Mouse (Mus musculus) stomach, embryonic 15.5 days (tissue): Measurements from ENCODE around the gene Rap2a. TPM values are rescaled to one million over a fixed set of nuclear protein-coding genes. Genes with fewer than 3 reads are reported as not detected.

Experiments
- ATAC-seq: fragments of 200-750 bp; cut with Nextera tagmentation; 2 replicates; pipeline ENCODE4 v1.8.0; 2017; ENCODE audit warnings: low read depth, moderate number of reproducible peaks, moderate TSS enrichment; ENCODE audit not compliant: insufficient read depth, low FRiP score
- H3K27ac ChIP-seq: fragments of 300-500 bp; sonication (generic); 2 replicates; pipeline ENCODE4 v1.5.1; 2015; ENCODE audit warnings: mild to moderate bottlenecking, inconsistent platforms
- H3K27me3 ChIP-seq: fragments of 300-500 bp; sonication (generic); replicated peaks from 2 replicates; pipeline ENCODE4 v1.6.1; 2015; ENCODE audit warnings: inconsistent platforms
- H3K36me3 ChIP-seq: fragments of 300-500 bp; sonication (generic); 2 replicates; pipeline ENCODE4 v1.6.1; 2015; ENCODE audit warnings: inconsistent platforms
- H3K4me1 ChIP-seq: fragments of 300-500 bp; sonication (generic); 2 replicates; pipeline ENCODE4 v1.6.1; 2015; ENCODE audit warnings: inconsistent platforms
- H3K4me2 ChIP-seq: fragments of 300-500 bp; sonication (generic); 2 replicates; pipeline ENCODE4 v1.6.1; 2015; ENCODE audit warnings: mild to moderate bottlenecking, inconsistent platforms
- H3K4me3 ChIP-seq: fragments of 300-500 bp; sonication (generic); replicated peaks from 2 replicates; pipeline ENCODE4 v1.5.1; 2015; ENCODE audit warnings: inconsistent platforms
- H3K9ac ChIP-seq: fragments of 300-500 bp; sonication (generic); 2 replicates; pipeline ENCODE4 v1.6.1; 2015; ENCODE audit warnings: inconsistent platforms
- H3K9me3 ChIP-seq: fragments of 300-500 bp; sonication (generic); 2 replicates; pipeline ENCODE4 v1.6.1; 2016; ENCODE audit warnings: inconsistent platforms
- WGBS: fragments of 180-500 bp; shearing (Covaris S2); methylation state at CpG from one replicate; pipeline ENCODE4 v1.1.7; 2015; 5-methylcytosine and 5-hydroxymethylcytosine counted together
- polyA plus RNA-seq: library from polyadenylated mRNA; unstranded; fragments of >200 nt; fragmentation: Nextera tagmentation; extraction: Ambion mirVana; gene quantifications from 2 replicates; pipeline ENCODE4 v1.2.1, GENCODE M21; 2015

Rap2a gene
- polyA plus RNA-seq, 1 experiment from 2014 or later, result 21.0 TPM

DNA sequence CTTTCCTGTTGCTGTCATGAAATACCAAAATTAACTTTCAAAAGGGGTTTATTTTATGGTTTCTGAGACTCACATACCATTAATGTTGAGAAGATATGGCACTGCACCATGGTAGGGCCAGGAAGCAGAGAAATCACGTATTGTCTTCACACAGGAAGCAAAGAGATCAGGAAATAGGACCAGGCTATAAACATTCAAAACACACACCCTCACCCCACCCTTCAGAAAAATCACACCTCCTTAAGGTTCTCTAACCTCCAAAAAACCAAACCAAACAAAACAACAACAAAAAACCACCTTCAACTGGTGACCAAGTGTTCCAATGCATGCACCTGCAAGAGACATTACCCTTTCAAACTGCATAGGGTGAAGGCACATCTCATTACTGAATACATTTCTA is 41.7 kb downstream of the Rap2a start:
- 83% methylated on average over 1 of the region's 1 CpGs for WGBS

DNA sequence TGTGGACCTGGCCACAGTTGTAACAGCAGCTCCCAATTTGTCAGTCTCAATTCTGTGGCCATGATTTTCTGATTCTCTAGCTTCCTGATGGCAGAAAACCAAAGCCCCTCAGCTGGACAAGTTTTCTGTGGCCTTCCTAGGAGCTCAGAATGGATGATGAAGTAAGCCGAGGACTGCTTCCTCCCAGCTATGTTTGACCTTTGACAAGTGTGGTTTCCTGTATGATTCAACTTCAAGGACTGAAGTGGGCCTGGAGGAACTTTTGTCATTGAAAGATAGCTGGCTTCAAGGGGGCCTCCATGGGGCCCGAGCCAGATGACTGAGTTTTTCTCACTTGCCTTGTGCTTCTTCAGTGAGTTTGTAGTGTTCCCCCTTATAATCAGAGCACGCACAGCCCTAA is 42.6 kb downstream of the Rap2a start:
- Histone ChIP-seq H3K9ac (no peak overlapping the region), H3K4me1 (no peaks in the 10 kb centered on the region), H3K27ac (no peak overlapping the region), H3K27me3 (no peaks in the 10 kb centered on the region), H3K9me3 (no peaks in the 10 kb centered on the region), H3K4me2 (no peak overlapping the region), H3K36me3 (no peaks in the 10 kb centered on the region), H3K4me3 (no peak overlapping the region)
- no peak for ATAC-seq
- WGBS, result 56% methylated on average over 3 of the region's 3 CpGs

More for the DNA sequence above, 41.7 kb downstream of the Rap2a start:
- Histone ChIP-seq H3K27ac (no peak overlapping the region), H3K9me3 (no peaks in the 10 kb centered on the region), H3K4me1 (no peaks in the 10 kb centered on the region), H3K36me3 (no peaks in the 10 kb centered on the region), H3K4me3 (no peak overlapping the region), H3K27me3 (no peaks in the 10 kb centered on the region), H3K9ac (no peak overlapping the region), H3K4me2 (no peak overlapping the region)
- ATAC-seq, result no peak

DNA sequence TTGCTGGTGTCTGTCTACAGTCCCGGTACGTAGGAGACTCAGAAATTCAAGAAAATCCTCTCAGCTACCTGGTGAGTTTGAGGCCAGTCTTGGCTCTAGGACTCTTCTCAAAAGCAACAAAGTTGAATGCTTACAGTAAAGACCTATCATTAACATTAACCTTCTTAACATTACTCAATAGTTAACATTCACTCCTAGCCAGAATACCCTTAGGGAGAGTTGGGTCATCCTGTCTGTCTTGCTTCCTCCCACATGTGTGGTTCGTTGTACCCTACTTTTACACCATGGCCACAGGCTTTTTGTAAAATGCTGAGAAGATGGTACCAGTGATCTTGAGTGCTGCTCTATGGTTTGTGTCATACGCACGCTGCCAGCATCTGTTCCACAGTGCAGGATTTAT is 45.1 kb downstream of the Rap2a start:
- 89% methylated on average over 5 of the region's 5 CpGs for WGBS

DNA sequence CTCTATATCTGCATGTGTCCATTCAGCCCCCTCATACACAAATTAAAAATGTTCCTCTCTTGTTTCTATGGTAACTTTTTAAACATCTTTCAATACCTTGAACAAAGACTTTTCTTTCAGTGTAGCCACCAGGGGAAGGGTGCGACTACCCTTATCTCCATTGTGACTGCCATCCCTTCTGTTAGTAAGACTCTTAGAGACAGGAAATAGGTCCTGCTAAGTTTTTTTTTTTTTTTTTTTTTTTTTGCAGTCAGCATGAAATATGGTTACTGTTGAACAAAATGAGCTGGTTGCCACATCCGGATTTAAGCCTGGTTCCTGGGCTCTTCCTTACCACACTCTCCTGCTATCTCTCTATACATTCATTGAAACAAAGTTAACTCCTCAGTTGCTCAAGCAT is 47.4 kb downstream of the Rap2a start:
- WGBS, result 69% methylated on average over 2 of the region's 2 CpGs
- no peak overlapping the region for H3K4me2 ChIP-seq

More for the DNA sequence above, 45.1 kb downstream of the Rap2a start:
- Histone ChIP-seq H3K27ac (no peak overlapping the region), H3K9me3 (no peaks in the 10 kb centered on the region), H3K4me2 (no peak overlapping the region), H3K9ac (no peak overlapping the region), H3K36me3 (no peaks in the 10 kb centered on the region), H3K4me1 (no peaks in the 10 kb centered on the region), H3K4me3 (no peak overlapping the region), H3K27me3 (no peaks in the 10 kb centered on the region)
- no peak for ATAC-seq

DNA sequence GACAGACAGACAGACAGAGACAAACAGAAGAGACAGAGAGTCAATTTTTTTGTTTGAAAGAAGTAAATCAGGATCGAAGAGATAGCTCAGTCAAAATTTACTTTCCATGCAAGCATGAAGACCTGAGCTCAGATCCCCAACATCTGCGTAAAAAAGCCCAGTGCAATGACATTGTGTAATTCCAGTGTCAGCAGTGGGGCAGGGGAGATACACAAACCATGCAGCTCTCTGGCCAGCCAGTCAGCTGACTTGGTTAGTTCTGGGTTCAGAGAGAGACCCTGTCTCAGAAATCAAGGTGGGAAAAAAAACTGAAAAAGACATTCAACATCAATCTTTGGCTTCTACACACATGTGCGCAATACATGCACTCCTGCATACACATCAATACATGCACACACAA is 55.1 kb downstream of the Rap2a start:
- H3K4me2 ChIP-seq, result no peak overlapping the region
- H3K27me3 ChIP-seq, result no peaks in the 10 kb centered on the region
- H3K4me1 ChIP-seq, result no peaks in the 10 kb centered on the region
- no peaks in the 10 kb centered on the region for H3K36me3 ChIP-seq
- no peaks in the 10 kb centered on the region for H3K9me3 ChIP-seq
- peak overlapping the region; percentile 27; the same call in 1 of the 2 replicates for H3K27ac ChIP-seq
- no peak overlapping the region for H3K9ac ChIP-seq
- no peak overlapping the region for H3K4me3 ChIP-seq
- WGBS, result 93% methylated on average over 3 of the region's 3 CpGs
- no peak for ATAC-seq

More for the DNA sequence above, 47.4 kb downstream of the Rap2a start:
- ATAC-seq, result no peak
- no peaks in the 10 kb centered on the region for H3K36me3 ChIP-seq
- H3K27me3 ChIP-seq, result no peaks in the 10 kb centered on the region
- no peaks in the 10 kb centered on the region for H3K9me3 ChIP-seq
- H3K27ac ChIP-seq, result no peak overlapping the region
- no peak overlapping the region for H3K4me3 ChIP-seq
- H3K4me1 ChIP-seq, result no peaks in the 10 kb centered on the region
- no peak overlapping the region for H3K9ac ChIP-seq

DNA sequence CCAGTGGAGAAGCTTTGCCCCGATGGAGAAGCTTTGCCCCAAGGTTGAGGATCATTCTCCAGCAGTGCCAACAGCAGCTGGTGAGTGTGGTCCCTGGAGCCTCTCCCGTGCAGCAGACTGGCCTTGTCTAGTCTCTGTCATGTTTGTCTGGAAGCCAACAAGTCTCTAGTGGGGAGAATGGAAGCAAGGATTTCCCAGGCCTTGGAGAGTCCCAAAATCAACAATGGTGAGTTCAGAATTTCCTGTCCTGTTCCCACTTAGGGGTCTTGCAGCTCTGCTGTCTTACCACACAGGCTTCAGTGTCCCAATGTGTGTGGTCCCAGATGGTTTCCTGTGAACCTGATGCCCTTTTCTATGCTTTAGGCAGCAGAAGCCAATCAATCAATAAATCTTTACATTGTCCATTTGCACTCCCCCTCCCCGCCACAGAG is 56.6 kb downstream of the Rap2a start:
- peak; percentile 23; the same call in 1 of the 2 replicates for ATAC-seq
- Histone ChIP-seq H3K4me3 (no peak overlapping the region), H3K27ac (peak overlapping the region; percentile 5; the same call in 1 of the 2 replicates), H3K27me3 (no peaks in the 10 kb centered on the region), H3K4me2 (no peak overlapping the region), H3K9me3 (no peaks in the 10 kb centered on the region), H3K9ac (no peak overlapping the region), H3K4me1 (no peaks in the 10 kb centered on the region), H3K36me3 (no peaks in the 10 kb centered on the region)
- 40% methylated on average over 3 of the region's 3 CpGs for WGBS

DNA sequence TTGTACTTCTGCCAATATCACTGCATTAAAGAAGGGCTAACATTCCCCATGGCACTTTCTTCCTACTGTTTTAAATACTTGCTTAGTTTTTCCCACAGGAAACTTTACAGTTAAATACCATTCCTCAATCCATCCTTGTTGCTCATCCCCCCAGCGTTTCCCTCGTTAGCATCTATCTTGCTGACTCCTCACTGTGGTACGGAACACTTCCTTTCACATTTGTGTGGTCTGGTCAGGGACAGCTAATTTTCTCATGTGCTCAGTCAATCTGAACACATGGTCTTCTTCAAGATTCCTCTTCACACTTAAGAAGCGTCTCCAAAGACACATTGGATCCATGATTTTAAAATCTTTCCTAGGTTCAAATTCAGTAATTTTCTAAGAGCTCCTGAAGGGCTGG is 57.2 kb downstream of the Rap2a start:
- no peak; the same call in 1 of the 2 replicates for ATAC-seq
- no peak overlapping the region for H3K4me2 ChIP-seq
- 47% methylated on average over 4 of the region's 4 CpGs for WGBS
- no peaks in the 10 kb centered on the region for H3K4me1 ChIP-seq
- H3K9me3 ChIP-seq, result no peaks in the 10 kb centered on the region
- H3K36me3 ChIP-seq, result no peaks in the 10 kb centered on the region
- no peak overlapping the region for H3K4me3 ChIP-seq
- no peaks in the 10 kb centered on the region for H3K27me3 ChIP-seq
- peak overlapping the region; percentile 5; the same call in 1 of the 2 replicates for H3K27ac ChIP-seq
- H3K9ac ChIP-seq, result no peak overlapping the region

DNA sequence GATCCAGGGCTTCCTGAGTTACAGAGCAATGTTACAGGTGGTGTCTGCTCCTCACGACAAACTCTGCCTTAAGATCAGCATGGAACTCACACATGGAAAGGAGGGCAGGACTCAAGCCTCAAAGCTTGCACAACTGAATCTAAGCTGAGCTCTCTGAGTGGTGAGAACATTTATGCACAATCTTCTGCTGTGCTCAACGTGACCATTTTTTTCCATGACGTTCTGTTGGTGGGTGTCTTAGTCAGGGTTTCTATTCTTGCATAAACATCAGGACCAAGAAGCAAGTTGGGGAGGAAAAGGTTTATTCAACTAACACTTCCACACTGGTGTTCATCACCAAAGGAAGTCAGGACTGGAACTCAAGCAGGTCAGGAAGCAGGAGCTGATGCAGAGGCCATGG is 57.7 kb downstream of the Rap2a start:
- H3K4me2 ChIP-seq, result no peak overlapping the region
- 70% methylated on average over 3 of the region's 3 CpGs for WGBS
- H3K9ac ChIP-seq, result no peak overlapping the region
- no peak for ATAC-seq
- H3K4me1 ChIP-seq, result no peaks in the 10 kb centered on the region
- no peaks in the 10 kb centered on the region for H3K27me3 ChIP-seq
- peak overlapping the region; percentile 5; the same call in 1 of the 2 replicates for H3K27ac ChIP-seq
- no peak overlapping the region for H3K4me3 ChIP-seq
- H3K9me3 ChIP-seq, result no peaks in the 10 kb centered on the region
- no peaks in the 10 kb centered on the region for H3K36me3 ChIP-seq

DNA sequence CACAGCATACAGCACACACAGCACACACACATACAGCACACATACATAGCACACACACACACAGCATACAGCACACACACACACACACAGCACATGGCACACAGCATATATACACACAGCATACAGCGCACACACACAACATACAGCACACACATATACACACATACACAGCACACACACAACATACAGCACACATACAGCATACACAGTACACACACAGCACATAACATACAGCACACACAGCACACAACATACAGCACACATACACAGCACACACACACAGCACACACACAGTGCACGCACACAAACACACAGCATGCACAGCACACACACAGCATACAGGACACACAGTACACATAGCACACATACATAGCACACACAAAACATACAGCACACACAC is 60.9 kb downstream of the Rap2a start:
- WGBS, result 72% methylated on average over 2 of the region's 2 CpGs
- Histone ChIP-seq H3K27ac (no peak overlapping the region), H3K4me1 (no peaks in the 10 kb centered on the region)

DNA sequence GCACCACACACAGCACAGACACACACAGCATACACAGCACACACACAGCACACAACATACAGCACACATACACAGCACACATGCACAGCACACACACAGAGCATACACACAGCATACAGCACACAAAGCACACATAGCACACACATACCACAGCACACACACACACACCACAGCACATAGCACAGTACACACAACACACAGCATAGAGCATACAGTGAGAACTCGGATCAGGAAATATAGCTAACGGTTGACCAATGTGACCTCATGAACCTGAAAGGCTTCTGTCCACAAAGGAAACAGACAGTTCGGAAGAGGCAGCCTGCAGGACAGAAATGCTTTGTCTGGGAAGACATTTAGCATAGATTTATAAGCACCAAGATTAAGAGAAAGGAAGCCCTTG is 61.4 kb downstream of the Rap2a start:
- ATAC-seq, result no peak
- Histone ChIP-seq H3K4me1 (no peaks in the 10 kb centered on the region), H3K27me3 (no peaks in the 10 kb centered on the region), H3K9me3 (no peaks in the 10 kb centered on the region), H3K4me2 (no peak overlapping the region), H3K27ac (no peak overlapping the region), H3K36me3 (no peaks in the 10 kb centered on the region), H3K4me3 (no peak overlapping the region), H3K9ac (no peak overlapping the region)
- WGBS, result 52% methylated on average over 3 of the region's 3 CpGs

More for the DNA sequence above, 60.9 kb downstream of the Rap2a start:
- Histone ChIP-seq H3K27me3 (no peaks in the 10 kb centered on the region), H3K4me3 (no peak overlapping the region), H3K9me3 (no peaks in the 10 kb centered on the region), H3K36me3 (no peaks in the 10 kb centered on the region), H3K4me2 (no peak overlapping the region), H3K9ac (no peak overlapping the region)
- no peak; the same call in 1 of the 2 replicates for ATAC-seq

DNA sequence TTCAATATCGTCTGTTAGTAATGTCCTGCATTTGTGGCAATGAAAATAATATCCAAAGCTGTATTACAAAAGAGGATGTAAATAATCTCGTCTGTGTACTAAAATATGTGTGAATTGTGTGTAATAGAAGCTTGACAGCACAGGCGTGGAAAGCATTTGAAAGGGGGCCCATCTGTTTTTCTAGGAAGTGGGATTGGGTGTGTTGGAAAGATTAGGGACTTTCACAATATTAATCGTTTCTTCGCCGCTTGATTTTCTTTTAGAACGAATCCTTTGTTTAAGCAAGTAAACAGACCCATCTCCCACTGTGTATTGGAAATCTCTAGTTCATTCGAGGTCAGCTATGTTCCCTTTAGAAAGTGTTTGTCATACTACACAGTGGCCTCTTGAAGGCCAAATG is 64.2 kb downstream of the Rap2a start:
- no peak overlapping the region for H3K4me2 ChIP-seq
- no peaks in the 10 kb centered on the region for H3K36me3 ChIP-seq
- ATAC-seq, result no peak
- 60% methylated on average over 8 of the region's 8 CpGs for WGBS
- no peaks in the 10 kb centered on the region for H3K27me3 ChIP-seq
- no peak overlapping the region for H3K4me3 ChIP-seq
- H3K4me1 ChIP-seq, result no peaks in the 10 kb centered on the region
- no peak overlapping the region for H3K27ac ChIP-seq
- H3K9me3 ChIP-seq, result no peaks in the 10 kb centered on the region
- no peak overlapping the region for H3K9ac ChIP-seq

DNA sequence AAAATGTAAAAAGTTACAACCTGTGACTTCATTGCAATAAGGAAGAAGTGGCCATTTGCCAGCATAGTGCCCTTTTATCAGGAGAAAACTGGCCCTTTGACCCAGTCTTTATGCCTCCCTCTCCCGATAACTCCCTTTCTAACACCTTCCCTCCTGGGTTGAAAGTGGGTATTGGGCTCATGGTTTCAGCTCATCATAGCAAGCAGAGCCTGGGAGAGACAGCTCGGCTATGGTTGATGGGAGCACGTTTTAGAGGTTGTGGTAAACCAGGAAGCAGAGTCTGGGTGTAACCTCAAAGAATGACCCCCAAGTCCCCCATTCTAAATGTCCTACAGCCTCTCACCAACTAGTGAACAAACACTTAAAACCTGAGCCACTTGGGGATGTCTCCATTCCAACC is 64.7 kb downstream of the Rap2a start:
- H3K4me2 ChIP-seq, result no peak overlapping the region
- H3K9ac ChIP-seq, result no peak overlapping the region
- no peaks in the 10 kb centered on the region for H3K9me3 ChIP-seq
- no peak for ATAC-seq
- WGBS, result 78% methylated on average over 3 of the region's 3 CpGs
- no peak overlapping the region for H3K27ac ChIP-seq
- H3K36me3 ChIP-seq, result no peaks in the 10 kb centered on the region
- H3K4me1 ChIP-seq, result no peaks in the 10 kb centered on the region
- H3K4me3 ChIP-seq, result no peak overlapping the region
- no peaks in the 10 kb centered on the region for H3K27me3 ChIP-seq

DNA sequence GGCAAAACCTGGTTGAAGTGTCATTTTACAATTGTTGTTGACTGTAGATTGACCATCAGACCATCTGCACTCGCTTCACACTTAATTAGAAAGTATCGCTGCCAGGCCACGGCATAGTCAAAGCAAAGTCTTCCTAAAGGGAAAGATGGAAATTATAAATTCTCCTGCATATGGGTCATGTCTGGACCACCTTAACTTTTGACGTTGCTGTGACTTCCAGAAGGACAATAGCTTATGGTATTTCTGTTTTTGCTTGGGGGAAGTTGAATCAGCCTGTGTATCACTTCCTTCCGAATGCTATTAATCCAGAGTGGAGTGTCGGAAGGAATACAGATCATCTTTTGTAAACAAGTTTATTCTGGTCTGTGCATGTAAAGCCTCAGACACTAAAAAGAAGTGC is 65.6 kb downstream of the Rap2a start:
- no peak overlapping the region for H3K9ac ChIP-seq
- no peaks in the 10 kb centered on the region for H3K27me3 ChIP-seq
- H3K9me3 ChIP-seq, result no peaks in the 10 kb centered on the region
- no peaks in the 10 kb centered on the region for H3K36me3 ChIP-seq
- H3K4me3 ChIP-seq, result no peak overlapping the region
- WGBS, result 77% methylated on average over 6 of the region's 6 CpGs
- ATAC-seq, result no peak
- H3K27ac ChIP-seq, result no peak overlapping the region
- no peaks in the 10 kb centered on the region for H3K4me1 ChIP-seq
- no peak overlapping the region for H3K4me2 ChIP-seq
